Mouse (Mus musculus) cerebellum, adult 9-11 months (tissue): Measurements from ENCODE around the gene Larp6.

Experiments
- DNase-seq: peaks from one replicate; pipeline ENCODE4 v3.0.0; 2022

Gene Larp6

GRCm38 (mm10) chr9:60768393-60768792 lies 55.6 kb downstream of the Larp6 start:
- no peak for DNase-seq

GRCm38 (mm10) chr9:60769711-60770111 lies 56.9 kb downstream of the Larp6 start:
- no peak for DNase-seq

- no peak for DNase-seq
Observed at GRCm38 (mm10) chr9:60773713-60774112, 60.9 kb downstream of the Larp6 start.

- DNase-seq: no peak
Observed at GRCm38 (mm10) chr9:60776899-60777298, 64.1 kb downstream of the Larp6 start.

GRCm38 (mm10) chr9:60782057-60782789 lies 69.4 kb downstream of the Larp6 start:
- DNase-seq: no peak

GRCm38 (mm10) chr9:60785069-60785468 lies 72.3 kb downstream of the Larp6 start:
- DNase-seq: no peak

GRCm38 (mm10) chr9:60787517-60788110 lies 74.8 kb downstream of the Larp6 start:
- no peak for DNase-seq
